Mouse (Mus musculus): ENCODE measurements around the gene Ska3. TPM values are rescaled to one million over a fixed set of nuclear protein-coding genes. Genes with fewer than 3 reads are reported as not detected.

Gene Ska3
- polyA plus RNA-seq, 1 experiment from 2014 or later = 5.0 TPM

GRCm38 (mm10) chr14:57810886-57811285, 15.1 kb downstream of the Ska3 start:
- Histone ChIP-seq H3K9me3 (replicated peaks; ENCODE audit: control insufficient read depth, low read length, poor library complexity, severe bottlenecking) (no peaks in the 10 kb centered on the region), H3K27me3 (ENCODE audit: control insufficient read depth, insufficient read depth, low read depth, low read length) (no peaks in the 10 kb centered on the region), H3K4me2 (ENCODE audit: low read length) (no peak overlapping the region), H3K36me3 (ENCODE audit: control insufficient read depth, insufficient read depth, low read length) (peaks cover 10% of the 10 kb centered on the region; the same call in 1 of the 2 replicates), H3K27ac (ENCODE audit: low read length) (no peak overlapping the region), H3K4me1 (ENCODE audit: control insufficient read depth, insufficient read depth, low read length) (no peaks in the 10 kb centered on the region), H3K9ac (ENCODE audit: low read depth, low read length) (no peak overlapping the region), H3K4me3 (ENCODE audit: low read depth, low read length) (no peak overlapping the region)
- WGBS = 97% methylated on average over 2 of the region's 2 CpGs
- ATAC-seq = no peak

- ATAC-seq = no peak
These were observed 17.4 kb downstream of the Ska3 start for GRCm38 (mm10) chr14:57808558-57808957.

GRCm38 (mm10) chr14:57803731-57804130, 22.3 kb downstream of the Ska3 start:
- H3K36me3 ChIP-seq (ENCODE audit: control insufficient read depth, insufficient read depth, low read length) = peaks cover 29% of the 10 kb centered on the region

More at GRCm38 (mm10) chr14:57808558-57808957, 17.4 kb downstream of the Ska3 start:
- H3K27me3 ChIP-seq (ENCODE audit: control insufficient read depth, insufficient read depth, low read depth, low read length) = no peaks in the 10 kb centered on the region
- no peak overlapping the region for H3K4me2 ChIP-seq (ENCODE audit: low read length)
- no peak overlapping the region for H3K27ac ChIP-seq (ENCODE audit: low read length)
- peaks cover 23% of the 10 kb centered on the region for H3K36me3 ChIP-seq (ENCODE audit: control insufficient read depth, insufficient read depth, low read length)
- H3K9me3 ChIP-seq (replicated peaks; ENCODE audit: control insufficient read depth, low read length, poor library complexity, severe bottlenecking) = no peaks in the 10 kb centered on the region
- H3K9ac ChIP-seq (ENCODE audit: low read depth, low read length) = no peak overlapping the region
- WGBS = 77% methylated on average over 5 of the region's 5 CpGs
- H3K4me3 ChIP-seq (ENCODE audit: low read depth, low read length) = no peak overlapping the region
- H3K4me1 ChIP-seq (ENCODE audit: control insufficient read depth, insufficient read depth, low read length) = no peaks in the 10 kb centered on the region

GRCm38 (mm10) chr14:57797991-57798931, 27.7 kb downstream of the Ska3 start, which contains the start of gene Sap18:
Sap18 (plus strand) TSS chr14:57798180.
- Histone ChIP-seq H3K27me3 (ENCODE audit: control insufficient read depth, insufficient read depth, low read depth, low read length) (no peaks in the 10 kb centered on the region), H3K4me2 (ENCODE audit: low read length) (peak within 1 kb of the TSS; percentile 64), H3K27ac (ENCODE audit: low read length) (peak within 1 kb of the TSS; percentile 76), H3K4me1 (ENCODE audit: control insufficient read depth, insufficient read depth, low read length) (peaks cover 20% of the 10 kb centered on the region), H3K9ac (ENCODE audit: low read depth, low read length) (peak within 1 kb of the TSS; percentile 75), H3K9me3 (replicated peaks; ENCODE audit: control insufficient read depth, low read length, poor library complexity, severe bottlenecking) (no peaks in the 10 kb centered on the region), H3K36me3 (ENCODE audit: control insufficient read depth, insufficient read depth, low read length) (peaks cover 9% of the 10 kb centered on the region), H3K4me3 (ENCODE audit: low read depth, low read length) (peak within 1 kb of the TSS; percentile 61)
- WGBS = under 1% methylated on average over 92 of the region's 99 CpGs
- peak; percentile 98 for ATAC-seq

More at GRCm38 (mm10) chr14:57803731-57804130, 22.3 kb downstream of the Ska3 start:
- peaks cover 20% of the 10 kb centered on the region for H3K4me1 ChIP-seq (ENCODE audit: control insufficient read depth, insufficient read depth, low read length)
- no peak overlapping the region for H3K9ac ChIP-seq (ENCODE audit: low read depth, low read length)
- H3K9me3 ChIP-seq (replicated peaks; ENCODE audit: control insufficient read depth, low read length, poor library complexity, severe bottlenecking) = no peaks in the 10 kb centered on the region
- no peak overlapping the region for H3K4me3 ChIP-seq (ENCODE audit: low read depth, low read length)
- no peak overlapping the region for H3K4me2 ChIP-seq (ENCODE audit: low read length)
- WGBS = 90% methylated on average over 4 of the region's 4 CpGs
- no peak for ATAC-seq
- H3K27ac ChIP-seq (ENCODE audit: low read length) = no peak overlapping the region
- H3K27me3 ChIP-seq (ENCODE audit: control insufficient read depth, insufficient read depth, low read depth, low read length) = no peaks in the 10 kb centered on the region

- WGBS = 12% methylated on average over 7 of the region's 7 CpGs
- H3K36me3 ChIP-seq (ENCODE audit: control insufficient read depth, insufficient read depth, low read length) = peaks cover 4% of the 10 kb centered on the region
- peak overlapping the region; percentile 61 for H3K4me3 ChIP-seq (ENCODE audit: low read depth, low read length)
- ATAC-seq = peak; percentile 71
- H3K27ac ChIP-seq (ENCODE audit: low read length) = peak overlapping the region; percentile 75
- H3K4me1 ChIP-seq (ENCODE audit: control insufficient read depth, insufficient read depth, low read length) = peaks cover 20% of the 10 kb centered on the region
- H3K27me3 ChIP-seq (ENCODE audit: control insufficient read depth, insufficient read depth, low read depth, low read length) = no peaks in the 10 kb centered on the region
- H3K9me3 ChIP-seq (replicated peaks; ENCODE audit: control insufficient read depth, low read length, poor library complexity, severe bottlenecking) = no peaks in the 10 kb centered on the region
- peak overlapping the region; percentile 60 for H3K9ac ChIP-seq (ENCODE audit: low read depth, low read length)
- H3K4me2 ChIP-seq (ENCODE audit: low read length) = peak overlapping the region; percentile 60
These were observed 28.4 kb downstream of the Ska3 start for GRCm38 (mm10) chr14:57797551-57797950.

GRCm38 (mm10) chr14:57791171-57791570, 34.8 kb downstream of the Ska3 start:
- H3K27me3 ChIP-seq (ENCODE audit: control insufficient read depth, insufficient read depth, low read depth, low read length) = no peaks in the 10 kb centered on the region
- H3K4me1 ChIP-seq (ENCODE audit: control insufficient read depth, insufficient read depth, low read length) = no peaks in the 10 kb centered on the region
- no peaks in the 10 kb centered on the region for H3K36me3 ChIP-seq (ENCODE audit: control insufficient read depth, insufficient read depth, low read length)
- ATAC-seq = no peak
- WGBS = 92% methylated on average over 4 of the region's 4 CpGs
- no peaks in the 10 kb centered on the region for H3K9me3 ChIP-seq (replicated peaks; ENCODE audit: control insufficient read depth, low read length, poor library complexity, severe bottlenecking)
- H3K9ac ChIP-seq (ENCODE audit: low read depth, low read length) = no peak overlapping the region
- H3K4me3 ChIP-seq (ENCODE audit: low read depth, low read length) = no peak overlapping the region
- no peak overlapping the region for H3K27ac ChIP-seq (ENCODE audit: low read length)
- H3K4me2 ChIP-seq (ENCODE audit: low read length) = no peak overlapping the region

GRCm38 (mm10) chr14:57789759-57790158, 36.2 kb downstream of the Ska3 start:
- WGBS = 91% methylated on average over 9 of the region's 9 CpGs
- Histone ChIP-seq H3K27me3 (ENCODE audit: control insufficient read depth, insufficient read depth, low read depth, low read length) (no peaks in the 10 kb centered on the region), H3K9me3 (replicated peaks; ENCODE audit: control insufficient read depth, low read length, poor library complexity, severe bottlenecking) (no peaks in the 10 kb centered on the region), H3K4me1 (ENCODE audit: control insufficient read depth, insufficient read depth, low read length) (no peaks in the 10 kb centered on the region), H3K4me3 (ENCODE audit: low read depth, low read length) (no peak overlapping the region), H3K4me2 (ENCODE audit: low read length) (no peak overlapping the region), H3K9ac (ENCODE audit: low read depth, low read length) (no peak overlapping the region), H3K36me3 (ENCODE audit: control insufficient read depth, insufficient read depth, low read length) (no peaks in the 10 kb centered on the region), H3K27ac (ENCODE audit: low read length) (no peak overlapping the region)
- no peak for ATAC-seq

- no peaks in the 10 kb centered on the region for H3K4me1 ChIP-seq (ENCODE audit: control insufficient read depth, insufficient read depth, low read length)
- H3K27me3 ChIP-seq (ENCODE audit: control insufficient read depth, insufficient read depth, low read depth, low read length) = no peaks in the 10 kb centered on the region
- no peak overlapping the region for H3K27ac ChIP-seq (ENCODE audit: low read length)
- WGBS = 82% methylated on average over 2 of the region's 2 CpGs
- ATAC-seq = no peak
- H3K9me3 ChIP-seq (replicated peaks; ENCODE audit: control insufficient read depth, low read length, poor library complexity, severe bottlenecking) = no peaks in the 10 kb centered on the region
- H3K4me3 ChIP-seq (ENCODE audit: low read depth, low read length) = no peak overlapping the region
- no peak overlapping the region for H3K4me2 ChIP-seq (ENCODE audit: low read length)
- no peak overlapping the region for H3K9ac ChIP-seq (ENCODE audit: low read depth, low read length)
- H3K36me3 ChIP-seq (ENCODE audit: control insufficient read depth, insufficient read depth, low read length) = no peaks in the 10 kb centered on the region
These were observed 36.7 kb downstream of the Ska3 start for GRCm38 (mm10) chr14:57789311-57789710.

- ATAC-seq = no peak
- no peaks in the 10 kb centered on the region for H3K27me3 ChIP-seq (ENCODE audit: control insufficient read depth, insufficient read depth, low read depth, low read length)
- H3K4me3 ChIP-seq (ENCODE audit: low read depth, low read length) = no peak overlapping the region
- no peaks in the 10 kb centered on the region for H3K36me3 ChIP-seq (ENCODE audit: control insufficient read depth, insufficient read depth, low read length)
- no peak overlapping the region for H3K9ac ChIP-seq (ENCODE audit: low read depth, low read length)
- H3K4me2 ChIP-seq (ENCODE audit: low read length) = no peak overlapping the region
- no peaks in the 10 kb centered on the region for H3K4me1 ChIP-seq (ENCODE audit: control insufficient read depth, insufficient read depth, low read length)
- 60% methylated on average over 4 of the region's 4 CpGs for WGBS
- H3K27ac ChIP-seq (ENCODE audit: low read length) = no peak overlapping the region
- H3K9me3 ChIP-seq (replicated peaks; ENCODE audit: control insufficient read depth, low read length, poor library complexity, severe bottlenecking) = no peaks in the 10 kb centered on the region
These were observed 38.6 kb downstream of the Ska3 start for GRCm38 (mm10) chr14:57787406-57787805.

Data from midbrain, embryonic 16.5 days (tissue).